Mouse (Mus musculus) regulatory T cell (primary cell): ENCODE data around the gene Sft2d1.

Source experiments
- in situ Hi-C: fragments of 300-600 bp; cut with MboI, MseI; formaldehyde crosslinking; loops from one replicate; pipeline ENCODE4 v1.15.1; 2025; ENCODE audit warnings: high pct_unique_total_duplicates

Sft2d1 gene

DNA sequence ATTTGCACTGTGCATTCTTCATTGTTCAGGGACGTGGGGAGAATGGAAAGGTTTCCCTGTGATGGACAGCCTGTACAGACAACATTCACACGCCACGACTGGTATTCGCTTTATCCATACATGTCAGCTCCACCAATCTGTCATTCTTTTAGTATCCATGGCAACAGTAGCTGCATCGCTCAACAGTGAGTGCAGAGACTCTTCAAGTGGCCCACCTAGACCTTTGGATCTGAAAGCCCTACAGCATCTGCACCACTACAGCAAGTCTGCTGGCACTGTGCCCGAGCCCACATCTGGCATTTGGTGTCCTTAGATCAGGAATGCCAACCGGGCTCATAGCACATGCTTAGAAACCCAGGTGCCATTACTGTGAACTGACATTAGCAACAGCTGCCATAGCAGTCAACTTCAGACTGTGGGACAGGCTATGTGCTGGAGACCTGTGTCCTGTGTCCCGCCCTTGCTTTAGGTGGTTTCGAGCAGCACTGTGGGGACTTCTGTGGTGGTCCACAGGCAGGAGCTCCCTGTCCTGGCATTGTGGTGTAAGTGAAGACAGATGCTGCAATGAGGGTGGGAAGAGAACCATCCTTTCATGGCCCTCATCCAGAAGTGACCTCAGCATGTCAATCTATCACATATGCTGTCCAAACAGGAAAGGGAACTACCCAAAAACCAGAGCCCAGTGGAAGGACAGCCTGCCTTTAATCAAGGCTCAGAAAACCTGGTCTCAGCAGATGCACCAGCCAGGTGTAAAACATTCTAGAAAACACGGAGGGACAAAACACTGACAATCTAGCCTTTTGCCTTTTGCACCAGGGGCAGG is 50.6 kb downstream of the Sft2d1 start:
- in situ Hi-C loops, result no loop called here

DNA sequence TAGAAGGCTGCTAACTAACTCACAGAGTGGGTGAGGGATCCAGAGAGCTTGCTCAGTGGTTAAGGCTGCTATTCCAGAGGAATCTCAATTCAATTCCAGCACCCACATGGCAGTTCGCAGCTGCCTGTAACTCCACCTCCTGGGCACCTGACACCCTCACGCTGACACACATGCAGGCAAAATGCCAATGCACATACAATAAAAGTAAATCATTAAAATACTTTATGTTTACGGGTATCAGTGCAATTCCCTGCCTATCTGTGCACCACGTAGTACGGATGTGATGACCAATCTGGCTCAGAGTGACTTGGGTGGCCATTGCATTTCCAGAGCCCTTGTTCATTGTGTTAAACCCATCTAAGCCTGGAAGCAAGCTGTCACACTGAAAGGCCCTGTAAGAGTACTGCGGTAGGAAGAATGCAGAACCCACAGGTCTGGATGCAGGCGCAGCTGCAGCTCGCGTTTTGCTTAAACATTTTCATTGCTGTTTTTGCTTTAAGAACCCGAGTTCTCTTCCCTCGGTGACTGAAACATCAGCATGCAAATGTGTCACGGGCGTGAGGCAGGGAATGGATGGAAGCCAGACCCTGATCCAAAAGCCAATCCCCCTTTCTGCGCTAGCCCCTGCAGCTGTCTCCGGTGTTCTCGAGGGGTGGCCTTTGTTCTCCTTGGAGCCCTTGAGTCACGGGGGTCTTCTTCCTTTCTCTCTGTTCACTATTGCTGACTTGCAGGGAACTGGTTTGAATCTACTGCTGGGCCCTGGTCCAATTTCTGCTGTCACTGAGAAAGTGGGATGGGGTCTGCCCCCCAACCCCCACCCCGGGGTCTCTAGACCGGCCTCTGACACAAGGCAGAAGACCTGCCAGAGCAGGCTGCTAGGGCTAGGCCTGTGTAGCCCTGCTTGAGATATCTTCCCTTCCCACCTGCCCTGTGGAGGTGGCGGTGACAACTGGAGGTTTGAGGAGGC is 56.9 kb downstream of the Sft2d1 start:
- in situ Hi-C loops, result no loop called here

DNA sequence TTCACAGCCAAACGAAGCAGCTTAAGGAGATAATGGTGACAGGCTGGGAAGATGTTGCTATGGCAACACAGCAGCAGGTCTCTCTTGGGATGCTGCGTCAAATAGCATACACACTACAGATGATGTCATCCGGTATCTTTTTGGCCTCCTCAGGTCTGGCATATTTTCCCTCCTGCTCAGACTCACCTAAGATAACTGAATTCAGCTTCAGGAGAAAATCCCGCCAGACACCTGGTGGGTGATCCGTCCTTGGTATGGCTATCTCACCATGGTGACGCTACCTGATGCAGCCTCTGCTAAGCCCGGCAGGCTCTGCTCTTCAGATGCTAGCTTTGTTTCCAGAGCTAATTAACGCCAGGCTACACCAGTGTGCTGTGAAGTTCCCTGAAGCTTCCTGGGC is 57.7 kb downstream of the Sft2d1 start:
- in situ Hi-C loops, result no loop called here

DNA sequence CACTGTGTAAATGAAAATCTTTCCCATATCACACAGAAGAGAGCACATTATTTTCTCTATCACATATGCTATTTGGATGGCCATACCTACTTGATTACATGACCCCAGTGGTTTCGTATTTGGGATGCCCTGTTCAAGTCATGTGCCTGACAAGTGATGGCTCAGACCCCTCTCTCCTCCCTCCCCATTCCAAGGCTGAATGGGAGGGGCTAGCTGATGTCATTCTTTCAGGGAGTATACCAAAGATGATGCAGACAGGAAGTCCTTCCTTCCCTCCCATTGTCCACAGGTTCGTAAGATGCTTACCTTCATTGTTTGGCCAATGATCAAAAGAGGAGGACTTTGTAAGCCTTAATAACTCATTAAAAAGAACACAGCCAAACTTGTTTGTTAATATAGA is 58.3 kb downstream of the Sft2d1 start:
- in situ Hi-C loops, result no loop called here

DNA sequence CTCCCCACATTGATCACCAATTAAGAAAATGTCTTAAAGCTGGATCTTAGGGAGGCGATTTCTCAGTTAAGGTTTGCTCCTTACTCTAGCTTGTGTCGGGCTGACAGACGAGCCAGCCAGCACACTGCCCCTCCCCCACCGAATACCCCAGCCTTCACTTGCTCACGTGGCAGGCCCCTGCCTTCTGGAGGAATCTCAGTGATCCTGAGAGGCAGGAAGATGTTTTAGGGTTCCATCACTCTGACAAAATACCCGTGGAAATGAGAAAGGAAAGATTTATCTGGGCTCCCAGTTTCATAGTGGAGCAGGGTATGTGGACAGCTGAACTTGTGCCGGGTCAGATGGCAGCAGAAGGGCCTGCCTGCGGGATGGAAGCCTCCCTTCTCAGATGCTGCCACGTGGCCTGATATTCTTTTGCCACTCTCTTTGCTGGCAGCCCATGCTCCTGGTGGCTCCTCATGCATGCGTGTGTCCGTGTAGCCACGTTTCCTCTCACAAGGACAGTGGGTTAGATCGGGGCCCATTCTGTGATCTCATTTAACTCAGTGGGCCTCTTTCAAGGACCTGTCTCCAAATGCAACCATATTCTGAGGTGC is 59.8 kb downstream of the Sft2d1 start:
- in situ Hi-C loops, result no loop called here

DNA sequence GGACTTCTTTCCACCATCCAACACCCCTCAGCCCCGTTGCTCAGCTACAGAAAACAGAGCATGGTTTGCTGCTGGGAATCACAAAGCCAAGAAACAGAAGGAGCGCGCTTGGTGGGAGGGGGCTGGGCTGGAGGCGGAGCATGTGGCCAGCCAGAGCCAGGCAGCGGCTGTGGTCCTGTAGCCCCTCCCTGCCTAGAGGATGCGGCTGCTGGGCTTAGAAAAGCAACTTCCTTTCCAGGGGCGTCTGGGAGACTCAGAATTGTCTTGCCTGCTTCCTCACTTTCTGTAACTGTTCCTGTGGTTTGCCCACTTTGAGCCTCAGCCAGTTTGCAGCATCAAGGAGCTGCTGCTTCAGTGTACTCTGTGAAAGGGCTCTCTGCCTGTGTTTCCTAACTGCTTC is 60.9 kb downstream of the Sft2d1 start:
- in situ Hi-C loops, result no loop called here

DNA sequence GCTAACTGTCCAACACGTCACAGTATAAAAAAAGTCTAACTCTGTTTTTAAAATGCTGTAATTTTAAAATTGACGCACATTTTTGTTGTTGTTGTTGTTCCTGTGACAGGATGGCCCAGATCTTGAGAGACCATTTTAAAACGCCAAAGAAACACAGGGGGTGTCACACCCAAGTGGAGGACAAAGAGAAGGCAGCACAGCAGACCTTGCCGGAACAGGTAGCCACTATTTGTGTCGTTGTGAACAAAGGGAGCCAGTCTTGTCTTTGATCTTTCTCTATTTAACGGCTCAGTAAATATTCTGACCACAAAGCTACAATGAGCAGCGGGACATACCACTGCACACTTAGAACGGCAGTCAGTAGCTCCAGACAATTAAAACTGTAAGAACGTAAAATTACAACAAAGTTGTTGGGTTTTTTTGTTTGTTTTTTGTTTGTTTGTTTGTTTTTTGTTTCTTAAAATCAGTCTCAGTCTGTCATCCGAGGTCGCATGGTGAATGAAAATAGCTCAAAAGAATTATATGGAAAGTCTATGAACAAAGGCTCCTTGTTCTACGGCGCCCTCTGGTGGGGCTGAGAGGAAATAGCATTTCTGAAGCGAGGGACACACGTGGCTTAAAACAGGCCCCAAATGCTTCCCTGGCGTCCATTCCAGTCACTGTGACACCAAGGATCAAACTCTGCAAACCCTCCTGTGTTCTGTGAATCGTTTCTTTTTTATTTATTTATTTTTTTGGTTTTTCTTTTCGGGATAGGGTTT is 61.6 kb downstream of the Sft2d1 start:
- in situ Hi-C loops, result no loop called here
